Mouse (Mus musculus) CH12.LX (cell line): ENCODE measurements around the gene Sec14l5. TPM values are rescaled to one million over a fixed set of nuclear protein-coding genes. Genes with fewer than 3 reads are reported as not detected.

Experiments
- DNase-seq: peaks from one replicate; pipeline ENCODE4 v3.0.0-alpha.2; 2013; ENCODE audit errors: extremely low read depth
- H3K27ac ChIP-seq: 2 replicates; pipeline ENCODE4 v1.5.1; 2012; ENCODE audit warnings: low read depth, mild to moderate bottlenecking, control low read depth, moderate library complexity; ENCODE audit not compliant: insufficient read depth
- H3K27me3 ChIP-seq: replicated peaks from 2 replicates; pipeline ENCODE3; 2012; ENCODE audit warnings: inconsistent platforms
- H3K36me3 ChIP-seq, 2 experiments: replicated peaks in 1 of 2; 2 replicates each; pipeline versions ENCODE3 to v1.6.1; 2012; ENCODE audit warnings: inconsistent platforms in 1 of 2, low read length in 1 of 2, mild to moderate bottlenecking in 1 of 2, mixed read lengths in 1 of 2, moderate library complexity in 1 of 2; ENCODE audit not compliant: control insufficient read depth in 1 of 2, insufficient read depth in 1 of 2
- H3K4me1 ChIP-seq, 2 experiments: 2 replicates each; pipeline ENCODE4 v1.6.1; 2012; ENCODE audit warnings: inconsistent platforms in 1 of 2, moderate library complexity in 1 of 2; ENCODE audit not compliant: insufficient read depth in 2 of 2, control insufficient read depth in 1 of 2
- H3K4me2 ChIP-seq: 2 replicates; pipeline ENCODE4 v1.6.1; 2012; ENCODE audit warnings: low read depth, mild to moderate bottlenecking, control low read depth; ENCODE audit not compliant: poor library complexity, insufficient read depth, severe bottlenecking
- H3K4me3 ChIP-seq, 3 experiments: fragments of 150-350 bp in 1 of 3; sonication (generic) in 1 of 3; replicated peaks in 1 of 3; 2 replicates each; pipeline versions ENCODE3 to v1.5.1; 2011 to 2012; ENCODE audit warnings: low read depth in 2 of 3, low read length in 2 of 3, mild to moderate bottlenecking in 2 of 3, moderate library complexity in 2 of 3, control low read depth in 1 of 3, improper control_type of control experiment in 1 of 3, inconsistent platforms in 1 of 3, mixed read lengths in 1 of 3; ENCODE audit not compliant: poor library complexity in 1 of 3
- H3K79me2 ChIP-seq: replicated peaks from 2 replicates; pipeline ENCODE4 v1.6.1; 2012; ENCODE audit warnings: mild to moderate bottlenecking, moderate library complexity; ENCODE audit not compliant: control insufficient read depth, poor library complexity, insufficient read depth, severe bottlenecking; ENCODE audit errors: extremely low read depth
- H3K9ac ChIP-seq: 2 replicates; pipeline ENCODE4 v1.6.1; 2012; ENCODE audit warnings: low read depth, mild to moderate bottlenecking, control low read depth, moderate library complexity; ENCODE audit not compliant: insufficient read depth
- H3K9me3 ChIP-seq: replicated peaks from 2 replicates; pipeline ENCODE3; 2012; ENCODE audit warnings: low read length, inconsistent platforms, mixed read lengths
- BHLHE40 ChIP-seq: IDR thresholded peaks from 2 replicates; pipeline ENCODE4 v1.6.1; 2011; ENCODE audit warnings: mild to moderate bottlenecking, low read depth, low read length, improper control_type of control experiment
- CTCF ChIP-seq, 2 experiments: IDR thresholded peaks in 1 of 2; conservative IDR thresholded peaks in 1 of 2; 2 replicates each; pipeline ENCODE4 v1.5.1; 2011 to 2012; ENCODE audit warnings: low read depth in 2 of 2, low read length in 2 of 2, improper control_type of control experiment in 1 of 2, inconsistent platforms in 1 of 2, mild to moderate bottlenecking in 1 of 2, moderate library complexity in 1 of 2
- E2F4 ChIP-seq: IDR thresholded peaks from 2 replicates; pipeline ENCODE4 v1.6.1; 2011; ENCODE audit warnings: low read depth, low read length, improper control_type of control experiment; ENCODE audit not compliant: insufficient replicate concordance
- EP300 ChIP-seq: IDR thresholded peaks from 2 replicates; pipeline ENCODE4 v1.6.1; 2011; ENCODE audit warnings: low read length, improper control_type of control experiment
- HCFC1 ChIP-seq: IDR thresholded peaks from 2 replicates; pipeline ENCODE4 v1.6.1; 2012; ENCODE audit warnings: low read depth, mild to moderate bottlenecking, inconsistent platforms, low read length, improper control_type of control experiment
- KAT2A ChIP-seq: IDR thresholded peaks from 2 replicates; pipeline ENCODE4 v1.6.1; 2012; ENCODE audit warnings: low read length, improper control_type of control experiment, inconsistent platforms; ENCODE audit not compliant: insufficient replicate concordance
- MAFK ChIP-seq: IDR thresholded peaks from 2 replicates; pipeline ENCODE4 v1.6.1; 2011; ENCODE audit warnings: low read length, improper control_type of control experiment; ENCODE audit not compliant: insufficient replicate concordance
- NELFE ChIP-seq: IDR thresholded peaks from 2 replicates; pipeline ENCODE4 v1.6.1; 2011; ENCODE audit warnings: low read depth, low read length, improper control_type of control experiment
- NRF1 ChIP-seq: IDR thresholded peaks from 2 replicates; pipeline ENCODE4 v1.6.1; 2014; ENCODE audit warnings: low read depth, mild to moderate bottlenecking, inconsistent platforms, low read length, improper control_type of control experiment, moderate library complexity
- POLR2A ChIP-seq: IDR thresholded peaks from 2 replicates; pipeline ENCODE4 v1.6.1; 2011; ENCODE audit warnings: low read depth, mild to moderate bottlenecking, improper control_type of control experiment, low read length
- RAD21 ChIP-seq: IDR thresholded peaks from 2 replicates; pipeline ENCODE4 v1.6.1; 2011; ENCODE audit warnings: low read depth, mild to moderate bottlenecking, low read length, improper control_type of control experiment, moderate library complexity
- SMC3 ChIP-seq: IDR thresholded peaks from 2 replicates; pipeline ENCODE4 v1.6.1; 2011; ENCODE audit warnings: low read depth, low read length, improper control_type of control experiment
- TBP ChIP-seq: conservative IDR thresholded peaks from 2 replicates; pipeline ENCODE4 v1.6.1; 2011; ENCODE audit warnings: low read depth, low read length, improper control_type of control experiment
- TCF12 ChIP-seq: IDR thresholded peaks from 2 replicates; pipeline ENCODE4 v1.6.1; 2014; ENCODE audit warnings: low read depth, mild to moderate bottlenecking, inconsistent platforms, low read length, improper control_type of control experiment
- USF2 ChIP-seq: conservative IDR thresholded peaks from 2 replicates; pipeline ENCODE4 v1.6.1; 2011; ENCODE audit warnings: low read depth, low read length, improper control_type of control experiment
- ZC3H11A ChIP-seq: IDR thresholded peaks from 2 replicates; pipeline ENCODE4 v1.6.1; 2012; ENCODE audit warnings: low read depth, mild to moderate bottlenecking, inconsistent platforms, low read length, improper control_type of control experiment
- ZNF384 ChIP-seq: IDR thresholded peaks from 2 replicates; pipeline ENCODE4 v1.6.1; 2012; ENCODE audit warnings: low read depth, low read length, improper control_type of control experiment, inconsistent platforms
- dilution Hi-C: fragments of 300-500 bp; cut with MboI; formaldehyde crosslinking; loops from 2 replicates; pipeline ENCODE4 v1.14.3; 2020; ENCODE audit warnings: low sequenced_read_pairs; ENCODE audit not compliant: extremely low pct_unique_long_range_greater_than_20kb, extremely low pct_ligation_motif_present
- in situ Hi-C: fragments of 300-500 bp; cut with MboI; formaldehyde crosslinking; loops from 3 replicates; pipeline ENCODE4 v1.14.3; 2019; ENCODE audit warnings: low sequenced_read_pairs, low pct_ligation_motif_present, low pct_unique_long_range_greater_than_20kb, mixed read lengths
- polyA plus RNA-seq: library from polyadenylated mRNA; unstranded; fragments of >175 nt; gene quantifications from 2 replicates; pipeline ENCODE4 v1.2.1, GENCODE M21; 2012; ENCODE audit warnings: low read depth; ENCODE audit not compliant: insufficient read length
- total RNA-seq, 2 experiments: library from RNA; depleted of rRNA; stranded (reverse); fragments of 300-350 nt in 1 of 2; fragments of >200 nt in 1 of 2; gene quantifications; 2 replicates each; pipeline ENCODE4 v1.2.3; 2012 to 2014

Gene Sec14l5
- total and polyA plus RNA-seq, 3 experiments = 0.13 TPM; not detected in 2

- Histone ChIP-seq H3K4me1 (peaks cover 9 to 30% of the 10 kb centered on the region in 2 experiments), H3K9ac (no peak overlapping the region), H3K9me3 (no peaks in the 10 kb centered on the region), H3K36me3 (no peaks in the 10 kb centered on the region), H3K79me2 (no peaks in the 10 kb centered on the region), H3K27me3 (peaks cover 6% of the 10 kb centered on the region), H3K4me3 (no peak overlapping the region), H3K4me2 (no peak overlapping the region), H3K27ac (no peak overlapping the region)
- in situ Hi-C loops = no loop called here
- dilution Hi-C loops = no loop called here
- DNase-seq = no peak
- TF ChIP-seq NELFE (no peak), TBP (no peak), E2F4 (no peak)
These were observed 27.5 kb upstream of the Sec14l5 start for GRCm38 (mm10) chr16:5119385-5119784.

- no peaks in the 10 kb centered on the region for H3K79me2 ChIP-seq
- dilution Hi-C loops = no loop called here
- H3K9ac ChIP-seq = no peak overlapping the region
- in situ Hi-C loops = no loop called here
- H3K27me3 ChIP-seq = peaks cover 6% of the 10 kb centered on the region
- H3K4me2 ChIP-seq = no peak overlapping the region
- H3K4me1 ChIP-seq = peaks cover 14 to 35% of the 10 kb centered on the region in 2 experiments
- no peak for TF ChIP-seq BHLHE40
- no peak for TF ChIP-seq ZC3H11A
- TF ChIP-seq E2F4 = no peak
- TF ChIP-seq TCF12 = no peak
- TF ChIP-seq NRF1 = no peak
- TF ChIP-seq KAT2A = no peak
- TF ChIP-seq HCFC1 = no peak
- no peak for TF ChIP-seq USF2
- no peak for TF ChIP-seq SMC3
- TF ChIP-seq RAD21 = no peak
- TF ChIP-seq MAFK = no peak
- TF ChIP-seq CTCF (conservative IDR thresholded peaks at IDR 0.05 in 1 of 2, IDR thresholded peaks at IDR 0.05 in 1 of 2; ENCODE audit: low read depth in 2 of 2, low read length in 2 of 2) = no peak
- no peak for TF ChIP-seq POLR2A
- TF ChIP-seq EP300 = no peak
- no peak for TF ChIP-seq ZNF384
- H3K36me3 ChIP-seq = no peaks in the 10 kb centered on the region
- no peaks in the 10 kb centered on the region for H3K9me3 ChIP-seq
- DNase-seq = no peak
- no peak overlapping the region for H3K4me3 ChIP-seq
- H3K27ac ChIP-seq = no peak overlapping the region
These were observed 27.1 kb upstream of the Sec14l5 start for GRCm38 (mm10) chr16:5119845-5120244.
